12 mouse cellular contexts compared by ENCODE assay signal in genomic region chr3:156871641-156872196, GRCm38 (mm10).
DNase-seq lines count a peak whose midpoint lies in the region; ATAC-seq and TF ChIP-seq lines count a peak whose summit lies in the region.
"Had no signal": no experiment of that assay in that cellular context is flagged by ENCODE, and none has a peak within 500 bp of the region (broad histone marks: within the 10 kb centered on the region; RNA-seq: fewer than 3 reads in every experiment).

No protein-coding gene starts in this region.

- peak; percentile 67 for TF ChIP-seq RAD21 in CH12.LX (IDR thresholded peaks at IDR 0.05; ENCODE audit: low read depth, low read length)

- no peak overlapping the region for H3K4me2 ChIP-seq in intestine, postnatal 0 days (replicated peaks; ENCODE audit: low read depth)
- no peak overlapping the region for H3K4me2 ChIP-seq in intestine, embryonic 16.5 days (ENCODE audit: low read depth, low read length)
- H3K4me2 ChIP-seq in CH12.LX (ENCODE audit: insufficient read depth, low read depth, poor library complexity, severe bottlenecking) = no peak overlapping the region
- H3K4me2 ChIP-seq in midbrain, embryonic 15.5 days = no peak overlapping the region

- TF ChIP-seq CTCF in intestine, postnatal 0 days (IDR thresholded peaks at IDR 0.05; ENCODE audit: low read depth) = peak; percentile 63
- peak; percentile 51 to 65 for TF ChIP-seq CTCF in CH12.LX (conservative IDR thresholded peaks at IDR 0.05 in 1 of 2, IDR thresholded peaks at IDR 0.05 in 1 of 2; ENCODE audit: low read depth in 2 of 2, low read length in 2 of 2)

- no peaks in the 10 kb centered on the region for H3K79me2 ChIP-seq in CH12.LX (replicated peaks; ENCODE audit: control insufficient read depth, extremely low read depth, insufficient read depth, poor library complexity, severe bottlenecking)

- TF ChIP-seq POLR2A in CH12.LX (IDR thresholded peaks at IDR 0.05; ENCODE audit: low read depth, low read length) = no peak

- H3K36me3 ChIP-seq in intestine, postnatal 0 days (ENCODE audit: control insufficient read depth, insufficient read depth) = no peaks in the 10 kb centered on the region
- no peaks in the 10 kb centered on the region for H3K36me3 ChIP-seq in intestine, embryonic 16.5 days (ENCODE audit: control insufficient read depth, insufficient read depth, low read length)
- H3K36me3 ChIP-seq in CH12.LX (replicated peaks in 1 of 2; ENCODE audit: control insufficient read depth in 1 of 2, insufficient read depth in 1 of 2, low read length in 1 of 2) = no peaks in the 10 kb centered on the region
- no peaks in the 10 kb centered on the region for H3K36me3 ChIP-seq in midbrain, embryonic 15.5 days (replicated peaks)

- H3K9ac ChIP-seq in intestine, postnatal 0 days (ENCODE audit: low read depth, low read length) = no peak overlapping the region
- H3K9ac ChIP-seq in intestine, embryonic 16.5 days (ENCODE audit: low read depth, low read length) = no peak overlapping the region
- no peak overlapping the region for H3K9ac ChIP-seq in CH12.LX (ENCODE audit: insufficient read depth, low read depth)
- no peak overlapping the region for H3K9ac ChIP-seq in midbrain, embryonic 15.5 days

- no peaks in the 10 kb centered on the region for H3K4me1 ChIP-seq in intestine, postnatal 0 days (replicated peaks; ENCODE audit: control insufficient read depth, insufficient read depth, low read length)
- no peaks in the 10 kb centered on the region for H3K4me1 ChIP-seq in intestine, embryonic 16.5 days (ENCODE audit: control insufficient read depth, insufficient read depth, low read length)
- H3K4me1 ChIP-seq in CH12.LX (ENCODE audit: control insufficient read depth in 1 of 2, insufficient read depth in 2 of 2) = no peaks in the 10 kb centered on the region
- H3K4me1 ChIP-seq in midbrain, embryonic 15.5 days = peaks cover 13% of the 10 kb centered on the region

- in situ Hi-C loops in CH12.LX (cut with MboI; ENCODE audit: low pct_ligation_motif_present, low pct_unique_long_range_greater_than_20kb, low sequenced_read_pairs) = loop anchor here (25.0 kb wide), 1 partner anchor 241 kb away; no protein-coding TSS in a partner anchor

- ATAC-seq in intestine, postnatal 0 days = no peak
- no peak for ATAC-seq in intestine, embryonic 16.5 days
- peak; percentile 40; the same call in 1 of the 2 replicates for ATAC-seq in midbrain, embryonic 15.5 days (replicated peaks)
- ATAC-seq: inflammation-experienced regulatory T-cells, adult 6 months had no signal

- DNase-seq in CH12.LX (ENCODE audit: extremely low read depth) (peak; percentile 54), R1 (ENCODE audit: low read depth, low spot score) (peak; percentile 24)
- no peak for DNase-seq in gastrocnemius, postnatal 10 days
- no peak for DNase-seq in spleen, postnatal 14 days (ENCODE audit: low spot score in 2 of 2)
- DNase-seq: adrenal gland, postnatal 36 days; thymus, adult 2 months had no signal

- H3K27me3 ChIP-seq in intestine, postnatal 0 days (replicated peaks; ENCODE audit: control insufficient read depth, insufficient read depth, low read length) = no peaks in the 10 kb centered on the region
- no peaks in the 10 kb centered on the region for H3K27me3 ChIP-seq in intestine, embryonic 16.5 days (replicated peaks; ENCODE audit: control insufficient read depth, insufficient read depth, low read length)
- no peaks in the 10 kb centered on the region for H3K27me3 ChIP-seq in CH12.LX (replicated peaks)
- H3K27me3 ChIP-seq in midbrain, embryonic 15.5 days (replicated peaks) = no peaks in the 10 kb centered on the region

- WGBS in intestine, postnatal 0 days = 82% methylated on average over 6 of the region's 6 CpGs
- 78% methylated on average over 6 of the region's 6 CpGs for WGBS in intestine, embryonic 16.5 days
- WGBS in midbrain, embryonic 15.5 days = 81% methylated on average over 6 of the region's 6 CpGs

- no peaks in the 10 kb centered on the region for H3K9me3 ChIP-seq in intestine, postnatal 0 days (ENCODE audit: control insufficient read depth)
- H3K9me3 ChIP-seq in intestine, embryonic 16.5 days (ENCODE audit: control insufficient read depth, low read length) = no peaks in the 10 kb centered on the region
- peaks cover 13% of the 10 kb centered on the region for H3K9me3 ChIP-seq in CH12.LX (replicated peaks; ENCODE audit: low read length)
- H3K9me3 ChIP-seq in midbrain, embryonic 15.5 days = no peaks in the 10 kb centered on the region

- no peak overlapping the region for H3K27ac ChIP-seq in intestine, postnatal 0 days (ENCODE audit: low read depth, low read length)
- no peak overlapping the region for H3K27ac ChIP-seq in intestine, embryonic 16.5 days (ENCODE audit: low read length)
- H3K27ac ChIP-seq in CH12.LX (ENCODE audit: insufficient read depth, low read depth) = no peak overlapping the region
- H3K27ac ChIP-seq in midbrain, embryonic 15.5 days = no peak overlapping the region; the same call in 1 of the 2 replicates
- H3K27ac ChIP-seq: macrophage had no signal

- dilution Hi-C loops in CH12.LX (cut with MboI; ENCODE audit: extremely low pct_ligation_motif_present, extremely low pct_unique_long_range_greater_than_20kb, low sequenced_read_pairs) = no loop called here

- no peak for TF ChIP-seq EP300 in CH12.LX (IDR thresholded peaks at IDR 0.05; ENCODE audit: low read length)

- H3K4me3 ChIP-seq in intestine, postnatal 0 days (ENCODE audit: low read depth, low read length) = no peak overlapping the region
- H3K4me3 ChIP-seq in intestine, embryonic 16.5 days (ENCODE audit: low read length) = no peak overlapping the region
- H3K4me3 ChIP-seq in CH12.LX (replicated peaks in 1 of 3; ENCODE audit: low read depth in 2 of 3, low read length in 2 of 3, poor library complexity in 1 of 3) = no peak overlapping the region
- no peak overlapping the region for H3K4me3 ChIP-seq in midbrain, embryonic 15.5 days
- H3K4me3 ChIP-seq: erythroblast, embryonic 14.5 days had no signal

TF ChIP-seq in CH12.LX, 34 proteins besides CTCF, POLR2A, EP300 and RAD21:
- TF ChIP-seq USF1 (IDR thresholded peaks at IDR 0.05; ENCODE audit: low read depth, low read length) (no peak), SMC3 (IDR thresholded peaks at IDR 0.05; ENCODE audit: low read depth, low read length) (peak; percentile 56), MAZ (IDR thresholded peaks at IDR 0.05; ENCODE audit: low read depth, low read length) (no peak)
TF ChIP-seq in CH12.LX: peak in this region for 1.

Comparison
In these comparisons a context has a peak if more than half of its experiments do, and no peak if none do; other contexts are left out.
1. DNase-seq: peak in CH12.LX (single experiment) and R1 (single experiment); none in gastrocnemius, postnatal 10 days (single experiment) and spleen, postnatal 14 days (0 of 2).